8 mouse cellular contexts compared by ENCODE assay signal in genomic region chr7:131362615-131363300, GRCm38 (mm10). TPM values are rescaled to one million over a fixed set of nuclear protein-coding genes. Genes with fewer than 3 reads are reported as not detected.
A peak's percentile ranks its signal among the peaks of the same experiment; 100 is the strongest.
DNase-seq lines count a peak whose midpoint lies in the region; ATAC-seq and TF ChIP-seq lines count a peak whose summit lies in the region.

Gene 2310057M21Rik, minus strand, starts transcription at chr7:131362759.

- peak; percentile 91 for DNase-seq in CD4-positive helper T cell, adult 2 months (ENCODE audit: low read depth, low spot score)
- peak; percentile 99 for DNase-seq in brain, embryonic 14.5 days (ENCODE audit: low read depth)
- peak; percentile 94 for DNase-seq in liver, adult 2 months (ENCODE audit: extremely low read depth, low read depth, low spot score)

- no peaks in the 10 kb centered on the region for H3K9me3 ChIP-seq in erythroblast, embryonic 14.5 days (ENCODE audit: control insufficient read depth, low read length)
- no peaks in the 10 kb centered on the region for H3K9me3 ChIP-seq in heart, embryonic 11.5 days (replicated peaks; ENCODE audit: control insufficient read depth, low read length)
- H3K9me3 ChIP-seq in kidney, embryonic 16.5 days (ENCODE audit: low read length): no peaks in the 10 kb centered on the region
- H3K9me3 ChIP-seq in stomach, embryonic 15.5 days: no peaks in the 10 kb centered on the region

- no peak for TF ChIP-seq CTCF in brain, embryonic 14.5 days (IDR thresholded peaks at IDR 0.05; ENCODE audit: borderline replicate concordance, extremely low read depth, insufficient read depth, insufficient read length)
- no peak for TF ChIP-seq CTCF in liver, adult 2 months (IDR thresholded peaks at IDR 0.05; ENCODE audit: low read depth, low read length)

- H3K36me3 ChIP-seq in erythroblast, embryonic 14.5 days (ENCODE audit: control insufficient read depth): peaks cover 31% of the 10 kb centered on the region
- peaks cover 4% of the 10 kb centered on the region; the same call in 1 of the 2 replicates for H3K36me3 ChIP-seq in heart, embryonic 11.5 days (ENCODE audit: control insufficient read depth, insufficient read depth, low read length)
- H3K36me3 ChIP-seq in kidney, embryonic 16.5 days (ENCODE audit: insufficient read depth, low read length): peaks cover 10% of the 10 kb centered on the region; the same call in 1 of the 2 replicates
- peaks cover 5% of the 10 kb centered on the region; the same call in 1 of the 2 replicates for H3K36me3 ChIP-seq in liver, adult 2 months (ENCODE audit: control insufficient read depth, insufficient read depth, low read length)
- H3K36me3 ChIP-seq in myocyte (ENCODE audit: control insufficient read depth, insufficient read depth): peaks cover 5% of the 10 kb centered on the region
- peaks cover 6% of the 10 kb centered on the region for H3K36me3 ChIP-seq in stomach, embryonic 15.5 days

- H3K4me1 ChIP-seq in erythroblast, embryonic 14.5 days (ENCODE audit: control insufficient read depth): peaks cover 32% of the 10 kb centered on the region
- H3K4me1 ChIP-seq in heart, embryonic 11.5 days (ENCODE audit: control insufficient read depth, insufficient read depth, low read length): peaks cover 5% of the 10 kb centered on the region
- peaks cover 13% of the 10 kb centered on the region for H3K4me1 ChIP-seq in kidney, embryonic 16.5 days (ENCODE audit: insufficient read depth, low read length)
- peaks cover 7% of the 10 kb centered on the region for H3K4me1 ChIP-seq in liver, adult 2 months (ENCODE audit: control insufficient read depth, insufficient read depth, low read length)
- H3K4me1 ChIP-seq in stomach, embryonic 15.5 days: peaks cover 4% of the 10 kb centered on the region; the same call in 1 of the 2 replicates

- H3K27ac ChIP-seq in heart, embryonic 11.5 days (ENCODE audit: low read depth, low read length): peak within 1 kb of the TSS; percentile 96
- H3K27ac ChIP-seq in kidney, embryonic 16.5 days (ENCODE audit: low read length): peak within 1 kb of the TSS; percentile 97
- H3K27ac ChIP-seq in liver, adult 2 months (replicated peaks; ENCODE audit: insufficient read depth, low read depth, low read length): peak within 1 kb of the TSS; percentile 64
- peak within 1 kb of the TSS; percentile 95 for H3K27ac ChIP-seq in stomach, embryonic 15.5 days

- peak; percentile 93 for ATAC-seq in heart, embryonic 11.5 days (replicated peaks; ENCODE audit: insufficient number of reproducible peaks, low FRiP score, low TSS enrichment)
- peak; percentile 97 for ATAC-seq in kidney, embryonic 16.5 days (ENCODE audit: low FRiP score, low TSS enrichment)
- peak; percentile 97 for ATAC-seq in stomach, embryonic 15.5 days (ENCODE audit: insufficient read depth, low FRiP score, low read depth)

- H3K27me3 ChIP-seq in erythroblast, embryonic 14.5 days (ENCODE audit: control insufficient read depth): peaks cover 12% of the 10 kb centered on the region
- H3K27me3 ChIP-seq in heart, embryonic 11.5 days (ENCODE audit: control insufficient read depth, insufficient read depth, low read length): no peaks in the 10 kb centered on the region
- no peaks in the 10 kb centered on the region for H3K27me3 ChIP-seq in kidney, embryonic 16.5 days (ENCODE audit: insufficient read depth, low read length)
- no peaks in the 10 kb centered on the region for H3K27me3 ChIP-seq in liver, adult 2 months (ENCODE audit: control insufficient read depth, insufficient read depth, low read length)
- H3K27me3 ChIP-seq in myocyte (ENCODE audit: control insufficient read depth, insufficient read depth, insufficient read length): no peaks in the 10 kb centered on the region
- H3K27me3 ChIP-seq in stomach, embryonic 15.5 days (replicated peaks): no peaks in the 10 kb centered on the region

- TF ChIP-seq POLR2A in brain, embryonic 14.5 days (IDR thresholded peaks at IDR 0.05; ENCODE audit: borderline replicate concordance, extremely low read depth, insufficient read depth, insufficient read length, poor library complexity, severe bottlenecking): peak; percentile 36; the same call in 1 of the 2 replicates
- TF ChIP-seq POLR2A in liver, adult 2 months (IDR thresholded peaks at IDR 0.05; ENCODE audit: extremely low read depth, insufficient read depth, low read length): 0 out of 2 replicates have a peak, but pooled peaks have one; percentile 32
- peak; percentile 72 for TF ChIP-seq POLR2A in myocyte (IDR thresholded peaks at IDR 0.05; ENCODE audit: insufficient read length, low read depth)

- H3K79me2 ChIP-seq in liver, adult 2 months (ENCODE audit: control insufficient read depth, insufficient read depth, low read length): no peaks in the 10 kb centered on the region
- H3K79me2 ChIP-seq in myocyte (ENCODE audit: control insufficient read depth, insufficient read depth): peaks cover 16% of the 10 kb centered on the region

- peak within 1 kb of the TSS; percentile 67 for H3K4me2 ChIP-seq in heart, embryonic 11.5 days
- H3K4me2 ChIP-seq in kidney, embryonic 16.5 days (replicated peaks; ENCODE audit: low read depth, low read length): peak within 1 kb of the TSS; percentile 78
- H3K4me2 ChIP-seq in myocyte (ENCODE audit: low read depth): peak within 1 kb of the TSS; percentile 96
- peak within 1 kb of the TSS; percentile 89 for H3K4me2 ChIP-seq in stomach, embryonic 15.5 days

- peak within 1 kb of the TSS; percentile 88 for H3K4me3 ChIP-seq in erythroblast, embryonic 14.5 days (replicated peaks)
- H3K4me3 ChIP-seq in heart, embryonic 11.5 days (ENCODE audit: low read depth, low read length): peak within 1 kb of the TSS; percentile 73
- H3K4me3 ChIP-seq in kidney, embryonic 16.5 days (ENCODE audit: low read length): peak within 1 kb of the TSS; percentile 88
- H3K4me3 ChIP-seq in liver, adult 2 months (ENCODE audit: insufficient read depth, low read depth, low read length): peak within 1 kb of the TSS; percentile 87
- peak within 1 kb of the TSS; percentile 70 for H3K4me3 ChIP-seq in myocyte
- H3K4me3 ChIP-seq in stomach, embryonic 15.5 days (replicated peaks): peak within 1 kb of the TSS; percentile 94

- peak within 1 kb of the TSS; percentile 57 for H3ac ChIP-seq in myocyte (ENCODE audit: control insufficient read depth, insufficient read length)

- under 1% methylated on average over 55 of the region's 55 CpGs for WGBS in heart, embryonic 11.5 days (ENCODE audit: insufficient replicate concordance)
- WGBS in kidney, embryonic 16.5 days: under 1% methylated on average over 55 of the region's 55 CpGs
- under 1% methylated on average over 55 of the region's 55 CpGs for WGBS in liver, adult 2 months
- under 1% methylated on average over 55 of the region's 55 CpGs for WGBS in stomach, embryonic 15.5 days

- H3K9ac ChIP-seq in heart, embryonic 11.5 days (ENCODE audit: low read depth, low read length): peak within 1 kb of the TSS; percentile 98
- peak within 1 kb of the TSS; percentile 95 for H3K9ac ChIP-seq in kidney, embryonic 16.5 days (replicated peaks; ENCODE audit: low read length)
- H3K9ac ChIP-seq in liver, adult 2 months (ENCODE audit: low read depth, low read length): peak within 1 kb of the TSS; percentile 95
- peak within 1 kb of the TSS; percentile 80 for H3K9ac ChIP-seq in stomach, embryonic 15.5 days

TF ChIP-seq in myocyte, 11 proteins besides CTCF, POLR2A, EP300 and RAD21:
- TF ChIP-seq CEBPB (IDR thresholded peaks at IDR 0.05; ENCODE audit: insufficient read depth, poor library complexity, severe bottlenecking): no peak
- TF ChIP-seq MYOD1 (IDR thresholded peaks at IDR 0.05; ENCODE audit: control insufficient read depth in 1 of 3, insufficient read length in 2 of 3, low read depth in 2 of 3): peak in 1 of 3 experiments; percentile 41
- no peak for TF ChIP-seq REST (IDR thresholded peaks at IDR 0.05; ENCODE audit: insufficient read depth, insufficient read length)
- TF ChIP-seq POLR2AphosphoS2 (IDR thresholded peaks at IDR 0.05; ENCODE audit: insufficient read length, low read depth): peak; percentile 73
- TF ChIP-seq USF1 (IDR thresholded peaks at IDR 0.05; ENCODE audit: low read depth): no peak
- no peak for TF ChIP-seq SRF (IDR thresholded peaks at IDR 0.05; ENCODE audit: control insufficient read depth, insufficient read length, low read depth)
- TF ChIP-seq MYOG (IDR thresholded peaks at IDR 0.05; ENCODE audit: control insufficient read depth in 1 of 3, insufficient read depth in 1 of 3, insufficient read length in 2 of 3, low read depth in 2 of 3): peak in 2 of 3 experiments; percentile 29 to 45
- peak; percentile 67 for TF ChIP-seq E2F4 (IDR thresholded peaks at IDR 0.05; ENCODE audit: insufficient read depth)
- TF ChIP-seq TCF12 (IDR thresholded peaks at IDR 0.05; ENCODE audit: insufficient read depth, poor library complexity, severe bottlenecking): no peak
- no peak for TF ChIP-seq TCF3 (IDR thresholded peaks at IDR 0.05; ENCODE audit: insufficient read length, low read depth)
- TF ChIP-seq MAX (IDR thresholded peaks at IDR 0.05; ENCODE audit: low read depth): no peak

RNA-seq across cellular contexts. Expression of gene 2310057M21Rik, which starts in this region (rescaled TPM):
- polyA plus RNA-seq in brain, embryonic 14.5 days (2012; rRNA removed): 14.0 and 18.4 TPM in 2 replicates
- 1.5 and 1.8 TPM in 2 replicates for polyA plus RNA-seq in erythroblast, embryonic 14.5 days (2012)
- polyA plus RNA-seq in heart, embryonic 11.5 days (2014; fragmentation: Nextera tagmentation; extraction: Ambion mirVana): 18.5 and 25.9 TPM in 2 replicates
- 20.4 and 22.0 TPM in 2 replicates for polyA plus RNA-seq in kidney, embryonic 16.5 days (2015; fragmentation: Nextera tagmentation; extraction: Ambion mirVana)
- 1.7 and 1.9 TPM in 2 replicates for total RNA-seq in liver, adult 2 months (2014; rRNA removed)
- 2.0 and 3.7 TPM in 2 replicates for polyA plus RNA-seq in liver, adult 2 months (2012; rRNA removed)
- polyA plus RNA-seq in myocyte (2012; fragmentation: generic; extraction: Trizol): 9.7 TPM
- polyA plus RNA-seq in stomach, embryonic 15.5 days (2015; fragmentation: Nextera tagmentation; extraction: Ambion mirVana): 17.7 and 19.2 TPM in 2 replicates

Comparison
In these comparisons a context has a peak if more than half of its experiments do, and no peak if none do; other contexts are left out.
1. Peak in every context shown above with its lines: DNase-seq, ATAC-seq, H3K4me3 ChIP-seq and H3K27ac ChIP-seq.